Mouse (Mus musculus): ENCODE measurements around the gene Iqschfp.

The Iqschfp gene

GRCm38 (mm10) chr3:68610598-68611261, 718.7 kb downstream of the Iqschfp start:
- DNase-seq = no peak

- no peak for DNase-seq
These were observed 723.2 kb downstream of the Iqschfp start for GRCm38 (mm10) chr3:68615042-68615810.

GRCm38 (mm10) chr3:68616363-68616762, 724.3 kb downstream of the Iqschfp start:
- no peak for DNase-seq

DNA sequence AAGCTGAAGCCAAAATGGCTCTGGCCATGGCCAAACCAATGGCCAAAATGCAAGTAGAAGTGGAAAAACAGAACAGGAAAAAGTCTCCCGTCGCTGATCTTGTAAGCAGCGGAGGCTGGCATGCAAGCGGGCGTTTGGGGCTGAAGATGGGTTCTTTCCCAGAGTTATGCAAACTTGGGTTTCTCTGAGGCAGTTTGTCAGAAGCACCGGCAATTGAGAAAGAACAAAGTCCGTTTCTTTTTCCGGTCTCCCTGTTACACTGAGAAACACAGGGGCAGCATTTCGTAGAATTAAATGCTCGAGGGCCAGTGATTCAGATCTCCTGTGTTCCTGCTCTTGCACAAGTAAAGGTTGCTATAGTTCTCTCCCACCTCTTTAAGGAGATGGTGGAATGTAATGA, 725.7 kb downstream of the Iqschfp start:
- no peak for DNase-seq

- no peak for DNase-seq
These were observed 727.1 kb downstream of the Iqschfp start for GRCm38 (mm10) chr3:68619097-68619496.

DNA sequence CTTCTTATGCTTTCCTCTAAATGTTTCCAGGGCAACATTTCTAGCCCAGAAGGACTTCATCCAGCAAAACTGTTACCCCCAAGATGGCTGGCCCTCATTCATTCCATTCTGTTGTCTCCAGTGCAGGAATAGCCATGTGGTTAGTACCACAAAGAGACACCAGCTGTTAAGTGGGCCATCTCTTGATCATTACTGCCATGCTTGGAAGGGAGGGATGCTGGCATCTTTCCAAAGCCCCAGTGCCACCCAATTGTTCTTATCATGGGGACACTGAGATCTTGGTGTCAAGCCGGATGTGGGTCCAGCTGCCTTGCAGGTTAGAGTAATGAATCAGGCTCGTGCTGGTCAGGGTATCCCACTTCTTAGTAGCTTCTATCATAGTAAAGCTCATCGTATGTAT, 729.9 kb downstream of the Iqschfp start:
- no peak for DNase-seq

DNA sequence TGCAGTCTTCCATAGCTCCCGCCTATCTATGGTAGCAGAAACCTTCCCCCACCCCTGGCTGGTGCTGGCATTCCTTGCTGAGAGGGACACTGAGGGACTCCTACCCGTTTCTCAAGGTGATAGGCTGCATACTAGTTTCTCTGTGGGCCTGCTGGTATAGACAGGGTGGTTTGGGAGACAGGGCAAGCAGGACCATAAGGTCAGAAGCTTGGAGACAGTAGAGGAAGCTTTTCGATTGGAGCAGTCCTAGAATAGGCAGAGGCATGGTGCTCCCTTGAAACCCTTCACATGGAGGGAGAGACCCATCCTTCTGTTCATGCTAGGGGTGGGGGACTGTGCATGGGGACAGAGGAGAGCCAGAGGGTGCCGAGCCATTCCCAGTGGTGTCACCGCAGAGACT, 731.0 kb downstream of the Iqschfp start:
- no peak for DNase-seq

GRCm38 (mm10) chr3:68624471-68624870, 732.4 kb downstream of the Iqschfp start:
- no peak for DNase-seq

DNA sequence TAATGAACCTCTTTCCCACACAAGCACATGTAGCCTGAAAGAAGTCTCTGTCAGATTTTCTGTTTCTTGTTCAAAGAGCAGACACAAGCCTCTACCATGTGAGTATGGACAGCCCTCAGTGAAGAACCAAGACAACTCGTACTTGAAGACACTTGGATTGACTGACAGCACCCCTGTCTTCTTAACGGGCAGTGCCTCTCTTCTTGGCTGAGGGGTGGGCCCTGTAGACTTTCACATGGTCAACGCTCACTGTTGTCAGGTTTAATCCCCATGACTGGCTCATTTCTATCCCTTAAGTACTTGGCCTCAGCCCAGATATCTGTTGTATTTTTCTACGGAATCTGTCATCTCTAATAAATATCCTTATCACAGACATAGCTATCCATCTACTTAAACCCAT, 738.2 kb downstream of the Iqschfp start:
- no peak for DNase-seq

- DNase-seq = no peak
These were observed 738.8 kb downstream of the Iqschfp start for GRCm38 (mm10) chr3:68630821-68631220.

- DNase-seq = no peak
These were observed 740.7 kb downstream of the Iqschfp start for GRCm38 (mm10) chr3:68632714-68633113.

GRCm38 (mm10) chr3:68633577-68633976, 741.5 kb downstream of the Iqschfp start:
- no peak for DNase-seq

DNA sequence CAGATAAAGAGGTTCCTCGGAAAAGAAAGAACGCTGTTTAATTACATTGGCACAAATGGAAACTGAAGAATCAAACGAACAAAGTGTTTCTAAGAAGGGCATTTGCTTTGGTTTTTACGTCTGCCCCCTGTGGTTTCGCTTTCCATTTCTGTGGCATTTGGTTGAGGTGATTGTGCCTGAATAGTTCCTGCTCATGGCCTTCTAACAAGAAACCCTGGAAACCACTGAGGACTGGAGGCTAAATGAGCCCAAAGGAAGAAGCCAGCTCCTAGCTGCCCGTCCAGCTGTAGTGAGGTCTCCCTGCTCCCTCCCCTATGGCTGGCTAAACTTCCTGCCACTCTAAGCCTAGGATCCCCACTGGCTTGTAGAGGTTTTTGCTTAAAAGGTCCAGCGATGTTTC, 745.9 kb downstream of the Iqschfp start:
- DNase-seq = no peak

GRCm38 (mm10) chr3:68638703-68639102, 746.7 kb downstream of the Iqschfp start:
- no peak for DNase-seq

DNA sequence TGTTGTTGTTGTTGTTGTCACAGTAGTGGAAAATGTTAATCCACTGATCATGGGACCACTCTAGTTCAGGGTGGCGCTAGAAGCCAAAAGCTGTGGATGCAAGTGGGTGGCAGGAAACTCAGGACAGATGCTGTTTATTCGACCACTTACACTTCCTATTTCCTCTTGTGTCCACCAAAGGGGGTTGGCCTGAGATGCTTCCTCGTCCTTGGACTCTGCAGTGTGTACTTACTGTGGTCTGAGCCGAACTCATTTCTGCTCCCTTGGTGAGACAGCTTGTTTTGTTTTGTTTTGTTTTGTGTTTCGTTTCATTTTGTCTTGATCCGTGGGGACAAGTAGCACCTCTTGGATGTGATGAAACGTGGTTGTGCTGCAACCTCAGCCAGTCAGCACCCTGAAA, 750.9 kb downstream of the Iqschfp start:
- DNase-seq = no peak

GRCm38 (mm10) chr3:68646387-68647130, 754.5 kb downstream of the Iqschfp start:
- DNase-seq = peak; percentile 58

DNA sequence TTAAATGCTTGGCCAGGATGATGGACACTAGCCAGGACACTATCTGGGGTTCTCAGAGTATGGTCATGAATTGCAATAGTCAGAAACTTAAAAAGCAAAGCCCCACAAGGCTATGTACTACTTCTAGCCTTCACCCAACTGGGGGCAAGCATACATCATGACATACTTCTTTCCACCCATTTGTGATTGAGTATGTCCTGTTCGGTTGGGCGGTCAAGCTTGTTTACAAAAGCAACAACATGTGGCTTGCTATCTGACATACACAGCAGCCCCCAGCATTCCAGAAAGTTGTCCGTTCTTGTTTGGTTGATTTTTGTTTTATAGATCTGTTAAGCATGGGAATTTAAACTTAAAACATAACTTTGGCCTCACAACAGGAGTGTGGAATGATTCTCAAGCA, 755.2 kb downstream of the Iqschfp start:
- no peak for DNase-seq

GRCm38 (mm10) chr3:68650251-68650650, 758.2 kb downstream of the Iqschfp start:
- DNase-seq = no peak

GRCm38 (mm10) chr3:68656607-68657352, 764.7 kb downstream of the Iqschfp start:
- DNase-seq = peak; percentile 13

GRCm38 (mm10) chr3:68657589-68658245, 765.7 kb downstream of the Iqschfp start:
- DNase-seq = no peak

DNA sequence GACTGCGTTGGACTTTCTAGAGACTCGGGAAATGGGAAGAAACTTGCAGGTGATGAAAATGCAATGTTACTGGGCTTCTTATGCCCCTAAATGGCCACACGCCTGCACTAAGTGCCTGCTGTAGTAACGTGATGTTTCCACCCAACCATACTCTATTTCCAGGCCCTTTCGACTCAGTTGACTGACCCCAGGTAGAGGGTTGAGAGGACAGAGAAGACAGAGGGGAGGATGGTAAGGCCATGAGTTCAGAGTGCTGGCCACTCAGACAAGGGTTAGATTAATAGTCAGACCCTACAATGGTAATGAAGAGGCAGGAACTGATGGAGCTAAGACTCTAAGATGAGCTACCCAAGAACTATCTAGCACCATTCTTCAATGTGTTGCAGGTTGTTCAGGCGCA, 768.0 kb downstream of the Iqschfp start:
- DNase-seq = no peak

DNA sequence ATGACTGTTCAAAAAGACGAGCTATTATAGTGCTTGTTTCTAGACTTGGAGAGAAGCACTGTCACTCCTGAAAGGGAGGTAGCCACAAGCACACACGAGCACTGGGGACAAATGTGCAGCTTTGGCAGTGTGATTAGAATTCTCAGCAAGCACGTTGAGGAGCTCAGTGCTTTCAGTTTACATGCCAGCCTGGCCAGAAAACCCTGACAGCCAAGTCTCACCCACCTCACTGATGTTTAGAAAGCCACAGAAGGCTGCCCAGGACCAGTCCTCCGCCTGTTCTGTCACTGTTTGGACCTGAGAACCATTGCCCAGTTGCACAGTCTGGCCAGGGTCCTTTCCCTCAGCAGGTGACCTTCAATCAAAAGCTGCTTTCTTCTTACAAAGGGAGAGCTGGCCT, 768.5 kb downstream of the Iqschfp start:
- no peak for DNase-seq

GRCm38 (mm10) chr3:68662386-68662785, 770.4 kb downstream of the Iqschfp start:
- DNase-seq = no peak
